Mouse (Mus musculus) heart, adult 8-10 months (tissue): ENCODE measurements around the gene Pkd1l1. TPM values are rescaled to one million over a fixed set of nuclear protein-coding genes. Genes with fewer than 3 reads are reported as not detected.

Experiments
- DNase-seq: peaks from one replicate; pipeline ENCODE4 v3.0.0; 2022; ENCODE audit warnings: low spot score
- total RNA-seq, 4 experiments: library from RNA; stranded (reverse); gene quantifications; 2 replicates each; pipeline ENCODE4 v1.2.4; 2022

Gene Pkd1l1
- total RNA-seq: not detected

DNA sequence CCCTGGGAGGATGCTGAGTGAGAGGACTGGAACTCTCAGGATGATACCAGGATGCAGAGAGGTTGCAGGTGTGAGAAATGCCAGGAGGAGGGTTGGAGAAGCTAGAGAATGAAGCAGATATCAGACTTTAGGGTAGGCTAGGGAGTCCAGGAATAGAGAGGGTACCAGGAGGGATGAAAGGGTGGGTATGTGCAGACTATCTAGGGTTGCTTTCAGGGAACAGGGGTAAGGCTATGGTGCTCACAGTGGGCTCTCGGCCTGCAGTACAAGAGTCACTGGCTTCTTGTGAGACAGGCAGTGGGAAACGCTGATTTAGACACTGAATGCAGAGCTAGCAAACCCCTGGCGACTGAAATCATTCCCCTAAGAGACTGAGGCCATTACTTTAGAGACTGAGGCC lies at the start of gene Pkd1l1:
Pkd1l1 (minus strand) TSS at position 101 of the 400 bp plus-strand sequence.
- DNase-seq: no peak

GRCm38 (mm10) chr11:9020207-9020606 lies 47.1 kb upstream of the Pkd1l1 start:
- DNase-seq: no peak

- DNase-seq: no peak
Observed at GRCm38 (mm10) chr11:9018491-9019267, 45.6 kb upstream of the Pkd1l1 start.

- no peak for DNase-seq
Observed at GRCm38 (mm10) chr11:9014740-9015139, 41.7 kb upstream of the Pkd1l1 start.

DNA sequence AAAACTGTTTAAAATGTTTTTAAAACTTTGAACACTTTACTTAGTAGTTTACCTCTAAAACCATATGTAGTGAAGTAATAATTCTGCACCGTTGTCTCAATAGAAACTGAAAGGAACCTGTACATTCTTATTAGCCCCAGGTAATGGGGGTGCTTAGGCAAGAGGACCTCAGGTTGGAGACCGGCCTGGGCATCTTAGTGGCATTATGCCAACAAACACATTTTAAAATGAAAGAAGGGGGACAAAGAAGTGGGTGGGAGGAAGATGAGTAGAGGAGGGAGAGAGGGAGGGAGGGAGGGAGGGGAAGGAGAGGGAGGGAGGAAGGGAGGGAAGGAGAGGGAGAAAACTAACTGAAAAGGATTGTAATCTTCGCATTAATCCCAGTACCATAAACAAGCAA lies 38.3 kb upstream of the Pkd1l1 start:
- DNase-seq: no peak

GRCm38 (mm10) chr11:9010853-9011339 lies 37.8 kb upstream of the Pkd1l1 start, which contains the start of gene Hus1:
TSS of gene Hus1 (minus strand) at chr11:9011191.
- peak; percentile 85 for DNase-seq

DNA sequence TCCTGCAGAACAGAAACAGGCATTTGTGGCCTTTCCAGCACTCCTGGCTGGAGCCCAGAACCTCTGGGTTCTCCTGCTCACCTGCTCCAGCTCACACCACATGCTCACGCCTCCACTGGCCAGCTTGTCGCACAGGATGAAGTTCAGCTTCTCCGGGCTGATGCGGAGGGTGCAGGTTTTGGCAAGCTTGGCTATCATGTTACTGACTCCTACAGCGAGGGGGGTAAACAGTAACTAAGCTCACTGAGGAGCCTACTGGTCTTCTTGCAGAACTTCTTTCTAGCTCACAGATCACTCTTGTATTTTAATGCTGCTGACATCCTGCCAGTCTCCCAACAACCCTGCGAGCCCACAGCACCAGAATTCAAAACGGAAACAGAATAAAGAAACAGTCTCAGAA lies 37.4 kb upstream of the Pkd1l1 start:
- DNase-seq: no peak

- no peak for DNase-seq
Observed at GRCm38 (mm10) chr11:9008761-9009160, 35.7 kb upstream of the Pkd1l1 start.

GRCm38 (mm10) chr11:8988084-8988483 lies 15.0 kb upstream of the Pkd1l1 start:
- DNase-seq: no peak

GRCm38 (mm10) chr11:8986058-8986457 lies 13.0 kb upstream of the Pkd1l1 start:
- peak; percentile 26 for DNase-seq

DNA sequence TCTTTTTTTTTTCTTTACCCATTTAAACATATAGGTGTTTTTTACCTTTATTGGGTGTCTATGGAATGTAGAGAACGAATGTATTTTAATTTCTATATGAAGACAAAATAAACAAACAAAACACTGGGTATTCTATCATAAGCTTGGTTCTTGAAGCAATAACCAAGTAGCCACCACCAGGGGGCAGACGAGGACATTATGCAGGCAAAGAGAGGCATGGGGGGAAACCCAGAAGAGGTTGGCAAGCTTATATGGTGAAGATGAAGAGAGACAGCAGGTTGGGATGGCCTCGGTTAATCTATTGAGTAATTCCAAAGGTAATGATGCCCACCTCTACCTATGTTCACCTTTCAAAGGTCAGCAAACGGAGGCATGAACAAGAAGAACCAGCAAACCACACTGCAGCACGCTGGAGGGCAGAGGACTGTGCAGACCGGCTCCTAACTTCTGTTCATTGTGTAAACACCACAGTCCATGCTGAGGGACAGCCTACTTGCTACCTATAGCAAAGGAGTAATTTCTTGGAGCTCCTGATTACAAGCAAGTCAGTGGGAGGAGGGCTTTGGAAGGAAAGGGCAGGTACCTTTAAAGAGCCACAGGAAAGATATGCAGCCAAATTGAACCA lies 10.3 kb upstream of the Pkd1l1 start:
- peak; percentile 44 for DNase-seq

DNA sequence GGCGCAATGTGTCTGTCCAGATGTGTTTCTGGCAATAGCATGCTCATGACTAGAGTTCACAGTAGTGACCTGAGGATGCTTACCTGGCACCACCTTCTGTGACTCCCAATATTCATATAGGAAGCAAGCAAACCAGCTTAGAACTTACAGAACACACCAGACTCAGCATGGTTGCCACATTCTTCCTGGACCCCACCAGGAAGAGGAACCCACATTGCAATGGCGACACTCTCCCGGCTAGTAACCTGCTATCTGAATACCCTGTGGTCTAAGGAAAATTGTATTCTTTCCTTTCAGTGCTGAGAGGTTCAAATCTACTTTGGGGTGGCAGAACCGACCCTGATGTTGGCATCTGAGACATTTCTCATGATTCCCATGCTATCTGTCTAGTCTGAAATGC lies 5.1 kb upstream of the Pkd1l1 start:
- DNase-seq: no peak

DNA sequence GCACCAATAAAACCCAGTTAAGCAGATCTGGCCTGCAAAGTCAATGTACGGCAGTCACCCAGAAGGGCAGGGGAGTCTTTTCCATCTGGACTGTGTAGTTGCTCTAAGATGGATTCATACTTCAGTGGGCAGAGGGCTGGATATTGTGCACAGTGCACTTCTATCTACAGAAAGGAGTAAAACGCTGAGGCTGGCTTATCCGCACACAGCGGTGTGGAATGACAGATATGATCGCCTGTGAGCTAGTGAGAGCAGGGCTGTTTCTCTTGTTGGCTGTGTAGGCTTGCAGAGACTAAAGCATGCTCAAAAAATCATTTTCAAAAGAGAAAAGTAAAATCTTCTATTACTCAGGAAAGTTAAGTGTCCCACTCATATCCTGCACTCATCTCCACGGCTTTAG lies 973 bp downstream of the Pkd1l1 start:
- DNase-seq: no peak

- DNase-seq: no peak
Observed at GRCm38 (mm10) chr11:8970509-8970908, 2.6 kb downstream of the Pkd1l1 start.

DNA sequence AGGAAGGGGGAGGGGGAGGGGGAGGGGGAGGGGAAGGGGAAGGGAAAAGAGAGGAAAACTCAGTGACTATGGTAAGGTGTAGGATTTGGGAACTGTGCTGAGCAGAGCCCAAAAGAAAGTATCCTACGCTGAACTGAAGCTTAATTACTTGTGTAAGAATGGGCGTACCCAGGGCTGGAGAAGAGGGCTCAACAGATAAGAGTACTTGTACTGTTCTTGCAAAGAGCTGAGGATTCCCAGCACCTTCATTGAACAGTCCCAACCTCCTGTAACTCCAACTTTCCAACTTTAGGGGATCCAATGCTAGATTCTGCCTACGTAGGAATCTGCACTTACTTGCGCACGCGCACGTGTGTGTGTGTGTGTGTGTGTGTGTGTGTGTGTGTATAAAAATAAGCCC lies 5.0 kb downstream of the Pkd1l1 start:
- no peak for DNase-seq

GRCm38 (mm10) chr11:8958572-8958971 lies 14.5 kb downstream of the Pkd1l1 start:
- no peak for DNase-seq

DNA sequence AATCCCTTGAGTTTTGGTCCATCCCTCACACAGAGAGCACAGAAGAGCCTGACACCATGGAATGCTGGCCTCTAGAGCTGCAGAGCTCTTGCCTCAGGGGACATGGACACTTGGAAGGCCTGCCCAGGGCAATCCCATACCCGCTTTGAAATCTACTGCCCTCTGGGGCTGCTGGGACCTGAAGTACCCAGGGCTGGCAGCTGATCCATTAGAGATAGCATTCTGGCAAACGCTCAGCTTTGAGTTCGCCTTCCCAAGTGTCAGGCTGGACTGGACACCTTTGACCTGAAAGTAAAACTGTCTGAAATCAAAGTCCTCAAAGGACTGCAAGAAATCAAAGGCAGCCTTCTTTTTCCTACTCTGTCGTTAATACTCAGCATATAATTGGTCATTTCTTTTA lies 15.0 kb downstream of the Pkd1l1 start:
- no peak for DNase-seq

GRCm38 (mm10) chr11:8957023-8957422 lies 16.0 kb downstream of the Pkd1l1 start:
- no peak for DNase-seq

- DNase-seq: no peak
Observed at GRCm38 (mm10) chr11:8955678-8956077, 17.4 kb downstream of the Pkd1l1 start.

GRCm38 (mm10) chr11:8949765-8950430 lies 23.2 kb downstream of the Pkd1l1 start:
- peak; percentile 1 for DNase-seq

DNA sequence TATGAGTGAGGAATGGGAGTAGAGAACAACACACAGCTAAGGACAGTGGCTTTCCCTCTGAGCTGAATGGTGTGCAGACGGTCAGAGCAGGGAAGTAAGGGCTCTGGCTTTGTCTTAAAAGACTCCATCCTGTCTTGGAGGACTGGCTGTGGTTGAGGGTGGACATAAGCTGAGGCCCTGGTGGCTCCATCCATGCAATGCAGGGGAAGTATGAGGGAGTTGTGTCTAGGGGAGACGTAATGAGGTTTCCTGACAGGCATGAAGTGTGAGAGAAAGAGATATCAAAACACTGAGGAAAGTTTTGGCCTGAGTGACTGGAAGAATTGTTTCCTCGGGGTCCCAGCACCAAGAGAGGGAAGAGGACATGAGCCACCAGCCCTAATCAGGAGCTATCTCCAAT lies 24.2 kb downstream of the Pkd1l1 start:
- no peak for DNase-seq

- DNase-seq: no peak
Observed at GRCm38 (mm10) chr11:8944114-8944513, 29.0 kb downstream of the Pkd1l1 start.

- DNase-seq: no peak
Observed at GRCm38 (mm10) chr11:8942446-8942845, 30.6 kb downstream of the Pkd1l1 start.
